In the genomic region with DNA sequence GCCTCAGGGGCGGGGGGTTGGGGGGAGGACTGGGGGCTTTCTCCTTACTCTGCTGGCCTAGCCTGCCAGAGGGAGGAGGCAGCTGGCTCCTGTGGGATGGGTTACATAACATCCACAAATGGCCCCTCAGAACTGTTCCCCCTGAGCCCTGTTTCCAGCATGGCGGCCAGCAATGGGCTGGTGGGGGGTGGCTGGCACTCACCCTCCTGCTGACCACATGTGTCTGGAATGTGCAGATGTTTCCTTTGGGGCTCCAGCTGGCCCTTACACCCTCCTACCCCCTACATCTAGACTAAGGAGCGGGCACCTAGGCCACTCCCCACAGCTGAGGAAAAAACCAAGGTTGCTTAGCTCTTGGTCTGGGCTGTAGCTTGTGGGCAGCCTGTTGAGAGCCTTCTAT, we compare ENCODE assay signal across 7 mouse cellular contexts. TPM values are rescaled to one million over a fixed set of nuclear protein-coding genes. Genes with fewer than 3 reads are reported as not detected.
A peak's percentile ranks its signal among the peaks of the same experiment; 100 is the strongest.
DNase-seq lines count a peak whose midpoint lies in the region; ATAC-seq and TF ChIP-seq lines count a peak whose summit lies in the region.

No protein-coding gene starts in this region.

- DNase-seq in heart, postnatal 25 days (ENCODE audit: low spot score) = peak; percentile 74
- DNase-seq in liver, embryonic 11.5 days (ENCODE audit: low spot score) = no peak
- no peak for DNase-seq in frontal cortex, postnatal 36 days (ENCODE audit: low spot score in 2 of 2)
- no peak for DNase-seq in adrenal gland, postnatal 25 days

- no peaks in the 10 kb centered on the region for H3K27me3 ChIP-seq in forebrain, embryonic 13.5 days
- H3K27me3 ChIP-seq in liver, embryonic 11.5 days (replicated peaks; ENCODE audit: control insufficient read depth, insufficient read depth, low read length) = no peaks in the 10 kb centered on the region

- no peak for TF ChIP-seq CTCF in olfactory bulb, adult 2 months (IDR thresholded peaks at IDR 0.05; ENCODE audit: insufficient read depth, low read depth, low read length)

- H3K4me2 ChIP-seq in forebrain, embryonic 13.5 days = peak overlapping the region; percentile 33
- H3K4me2 ChIP-seq in liver, embryonic 11.5 days = no peak overlapping the region

- intact Hi-C loops in heart, postnatal 25 days (cut with DNase I) = no loop called here

- peak overlapping the region; percentile 92 for H3K27ac ChIP-seq in brown adipose tissue, adult 24 weeks (replicated peaks; ENCODE audit: low read depth, low read length)
- peak overlapping the region; percentile 87 for H3K27ac ChIP-seq in forebrain, embryonic 13.5 days
- H3K27ac ChIP-seq in liver, embryonic 11.5 days (ENCODE audit: low read depth, low read length) = peak overlapping the region; percentile 60; the same call in 1 of the 2 replicates
- H3K27ac ChIP-seq in olfactory bulb, adult 2 months (ENCODE audit: insufficient read depth, low read depth, low read length) = peak overlapping the region; percentile 96

- 0 out of 2 replicates have a peak, but pooled peaks cover 5% of the 10 kb centered on the region for H3K36me3 ChIP-seq in forebrain, embryonic 13.5 days (ENCODE audit: poor library complexity, severe bottlenecking)
- no peaks in the 10 kb centered on the region for H3K36me3 ChIP-seq in liver, embryonic 11.5 days (ENCODE audit: control insufficient read depth, insufficient read depth, low read length)

- H3K9ac ChIP-seq in forebrain, embryonic 13.5 days = peak overlapping the region; percentile 37
- no peak overlapping the region for H3K9ac ChIP-seq in liver, embryonic 11.5 days (ENCODE audit: low read depth, low read length)

- no peak for TF ChIP-seq POLR2A in olfactory bulb, adult 2 months (IDR thresholded peaks at IDR 0.05; ENCODE audit: insufficient read depth, low read depth, low read length)

- no peak overlapping the region for H3K4me3 ChIP-seq in brown adipose tissue, adult 24 weeks (ENCODE audit: insufficient read depth, low read depth, low read length)
- H3K4me3 ChIP-seq in forebrain, embryonic 13.5 days = no peak overlapping the region
- H3K4me3 ChIP-seq in liver, embryonic 11.5 days (ENCODE audit: low read depth, low read length) = no peak overlapping the region
- H3K4me3 ChIP-seq in olfactory bulb, adult 2 months (ENCODE audit: insufficient read depth, low read depth, low read length) = no peak overlapping the region

- WGBS in forebrain, embryonic 13.5 days = 40% methylated on average over 3 of the region's 3 CpGs
- WGBS in liver, embryonic 11.5 days = 65% methylated on average over 3 of the region's 3 CpGs
- 29% methylated on average over 3 of the region's 3 CpGs for WGBS in olfactory bulb, adult 2 months

- H3K4me1 ChIP-seq in brown adipose tissue, adult 24 weeks (ENCODE audit: control insufficient read depth, insufficient read depth, insufficient read length, low read length) = peaks cover 36% of the 10 kb centered on the region
- peaks cover 22% of the 10 kb centered on the region for H3K4me1 ChIP-seq in forebrain, embryonic 13.5 days
- H3K4me1 ChIP-seq in liver, embryonic 11.5 days (replicated peaks; ENCODE audit: control insufficient read depth, insufficient read depth, low read length) = peaks cover 17% of the 10 kb centered on the region
- peaks cover 27% of the 10 kb centered on the region for H3K4me1 ChIP-seq in olfactory bulb, adult 2 months (ENCODE audit: control insufficient read depth, insufficient read depth, low read length)

- peak; percentile 57 for ATAC-seq in forebrain, embryonic 13.5 days
- ATAC-seq in liver, embryonic 11.5 days (replicated peaks; ENCODE audit: low FRiP score) = no peak

- no peaks in the 10 kb centered on the region for H3K9me3 ChIP-seq in forebrain, embryonic 13.5 days (replicated peaks)
- H3K9me3 ChIP-seq in liver, embryonic 11.5 days (ENCODE audit: control insufficient read depth, low read length) = no peaks in the 10 kb centered on the region

RNA-seq across cellular contexts. Expression of a gene that starts 9.5 kb away (rescaled TPM):
- 8.2 and 10.1 TPM in 2 replicates for polyA plus RNA-seq in brown adipose tissue, adult 24 weeks (2012; ENCODE audit: insufficient read depth, insufficient read length, missing spikeins)
- 11.9 and 16.9 TPM in 2 replicates for polyA plus RNA-seq in forebrain, embryonic 13.5 days (2015; fragmentation: Nextera tagmentation; extraction: Ambion mirVana)
- total RNA-seq in heart, postnatal 25 days (2021) = 10 to 100 TPM; 41.2 to 50.6 TPM
- 8.7 and 12.2 TPM in 2 replicates for polyA plus RNA-seq in liver, embryonic 11.5 days (2014; fragmentation: Nextera tagmentation; extraction: Ambion mirVana)
- not detected in 2 replicates for polyA plus RNA-seq in olfactory bulb, adult 2 months (2012; ENCODE audit: insufficient read depth, insufficient read length, low replicate concordance, missing spikeins)
- 45.2 and 65.8 TPM in 2 replicates for total RNA-seq in adrenal gland, postnatal 25 days (2021)

RNA-seq across cellular contexts. Expression of a gene that starts 25.1 kb away (rescaled TPM):
- not detected in 2 replicates for polyA plus RNA-seq in brown adipose tissue, adult 24 weeks (2012; ENCODE audit: insufficient read depth, insufficient read length, missing spikeins)
- 3.7 and 4.1 TPM in 2 replicates for polyA plus RNA-seq in forebrain, embryonic 13.5 days (2015; fragmentation: Nextera tagmentation; extraction: Ambion mirVana)
- not detected for total RNA-seq in heart, postnatal 25 days (2021)
- polyA plus RNA-seq in liver, embryonic 11.5 days (2014; fragmentation: Nextera tagmentation; extraction: Ambion mirVana) = 2.0 and 2.4 TPM in 2 replicates
- polyA plus RNA-seq in olfactory bulb, adult 2 months (2012; ENCODE audit: insufficient read depth, insufficient read length, low replicate concordance, missing spikeins) = not detected in 2 replicates
- total RNA-seq in adrenal gland, postnatal 25 days (2021) = 1.3 and 1.4 TPM in 2 replicates

RNA-seq across cellular contexts. Expression of a gene that starts 31.4 kb away (rescaled TPM):
- 32.1 and 42.0 TPM in 2 replicates for polyA plus RNA-seq in brown adipose tissue, adult 24 weeks (2012; ENCODE audit: insufficient read depth, insufficient read length, missing spikeins)
- 97.1 and 109 TPM in 2 replicates for polyA plus RNA-seq in forebrain, embryonic 13.5 days (2015; fragmentation: Nextera tagmentation; extraction: Ambion mirVana)
- 10 to 100 TPM; 43.6 to 54.1 TPM for total RNA-seq in heart, postnatal 25 days (2021)
- 81.0 and 90.7 TPM in 2 replicates for polyA plus RNA-seq in liver, embryonic 11.5 days (2014; fragmentation: Nextera tagmentation; extraction: Ambion mirVana)
- not detected in 2 replicates for polyA plus RNA-seq in olfactory bulb, adult 2 months (2012; ENCODE audit: insufficient read depth, insufficient read length, low replicate concordance, missing spikeins)
- total RNA-seq in adrenal gland, postnatal 25 days (2021) = 105 and 133 TPM in 2 replicates
